Mouse (Mus musculus) urinary bladder, postnatal 36 days (tissue): Measurements from ENCODE around the gene Prr19.

Source experiments
- DNase-seq, 2 experiments: peaks; one replicate each; pipeline ENCODE4 v3.0.0; 2022; ENCODE audit warnings: low spot score in 2 of 2, mixed read lengths in 1 of 2

The Prr19 gene

GRCm38 (mm10) chr7:25292107-25292506, 9.1 kb upstream of the Prr19 start:
- DNase-seq, result no peak

DNA sequence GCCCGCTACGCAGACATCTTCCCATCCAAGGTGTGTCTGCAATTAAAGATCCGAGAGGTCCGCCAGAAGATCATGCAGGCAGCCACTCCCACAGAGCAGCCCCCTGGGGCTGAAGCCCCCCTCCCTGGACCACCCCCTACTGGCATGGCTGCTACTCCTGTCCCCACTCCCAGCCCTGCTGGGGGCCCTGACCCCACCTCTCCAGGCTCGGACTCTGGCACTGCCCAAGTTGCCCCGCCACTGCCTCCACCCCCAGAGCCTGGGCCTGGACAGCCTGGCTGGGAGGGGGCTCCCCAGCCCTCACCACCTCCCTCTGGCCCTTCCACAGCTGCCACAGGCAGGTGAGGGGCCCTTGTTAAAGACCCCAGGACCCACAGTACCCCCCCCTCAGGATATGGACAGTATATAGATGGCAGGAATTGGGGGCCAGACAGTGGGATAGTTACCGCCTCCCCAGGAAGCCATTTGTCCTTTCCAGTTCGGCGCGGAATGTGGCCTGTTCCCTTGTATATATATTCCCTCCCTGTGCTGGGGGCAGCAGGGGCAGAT, 7.9 kb upstream of the Prr19 start:
- DNase-seq, result no peak

- no peak for DNase-seq
Measured at GRCm38 (mm10) chr7:25294495-25294894, 6.7 kb upstream of the Prr19 start.

DNA sequence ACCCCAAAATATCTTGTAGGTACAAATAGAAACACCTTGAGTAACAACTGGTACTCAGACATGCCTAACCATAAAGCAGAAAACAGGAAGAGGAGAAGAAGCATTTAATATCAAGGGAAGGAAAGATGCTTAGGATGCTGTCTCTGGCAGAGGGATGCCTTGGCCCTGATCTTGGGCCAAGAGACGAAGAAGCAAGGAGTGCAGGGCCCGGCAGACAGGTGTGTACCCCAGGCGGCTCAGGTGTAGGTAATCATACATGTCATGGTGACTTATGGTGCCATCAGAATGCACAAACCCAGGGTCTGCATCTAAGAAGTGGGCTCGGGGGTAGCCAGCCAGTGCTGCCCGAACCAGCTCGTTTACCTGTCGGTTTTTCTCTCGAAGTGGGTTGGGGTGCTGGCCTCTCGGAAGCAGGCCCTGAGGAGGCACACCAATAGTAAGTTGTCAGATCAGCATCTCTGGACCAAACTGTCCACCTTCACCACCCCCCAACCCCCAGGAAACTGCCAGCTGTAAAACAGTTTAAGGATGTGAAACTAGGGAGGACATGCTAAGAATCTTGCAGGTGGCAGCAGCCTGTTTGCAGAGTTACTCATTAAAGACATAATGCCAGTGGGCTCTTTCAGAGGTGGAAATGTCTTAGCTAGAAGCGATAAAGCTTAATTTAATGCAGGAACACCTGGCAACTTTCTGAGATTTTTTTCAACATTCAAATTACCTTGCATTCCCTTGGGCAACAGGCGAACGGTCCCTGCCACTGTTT, 6.1 kb upstream of the Prr19 start:
- no peak for DNase-seq

GRCm38 (mm10) chr7:25296945-25297453, 4.2 kb upstream of the Prr19 start:
- no peak for DNase-seq

DNA sequence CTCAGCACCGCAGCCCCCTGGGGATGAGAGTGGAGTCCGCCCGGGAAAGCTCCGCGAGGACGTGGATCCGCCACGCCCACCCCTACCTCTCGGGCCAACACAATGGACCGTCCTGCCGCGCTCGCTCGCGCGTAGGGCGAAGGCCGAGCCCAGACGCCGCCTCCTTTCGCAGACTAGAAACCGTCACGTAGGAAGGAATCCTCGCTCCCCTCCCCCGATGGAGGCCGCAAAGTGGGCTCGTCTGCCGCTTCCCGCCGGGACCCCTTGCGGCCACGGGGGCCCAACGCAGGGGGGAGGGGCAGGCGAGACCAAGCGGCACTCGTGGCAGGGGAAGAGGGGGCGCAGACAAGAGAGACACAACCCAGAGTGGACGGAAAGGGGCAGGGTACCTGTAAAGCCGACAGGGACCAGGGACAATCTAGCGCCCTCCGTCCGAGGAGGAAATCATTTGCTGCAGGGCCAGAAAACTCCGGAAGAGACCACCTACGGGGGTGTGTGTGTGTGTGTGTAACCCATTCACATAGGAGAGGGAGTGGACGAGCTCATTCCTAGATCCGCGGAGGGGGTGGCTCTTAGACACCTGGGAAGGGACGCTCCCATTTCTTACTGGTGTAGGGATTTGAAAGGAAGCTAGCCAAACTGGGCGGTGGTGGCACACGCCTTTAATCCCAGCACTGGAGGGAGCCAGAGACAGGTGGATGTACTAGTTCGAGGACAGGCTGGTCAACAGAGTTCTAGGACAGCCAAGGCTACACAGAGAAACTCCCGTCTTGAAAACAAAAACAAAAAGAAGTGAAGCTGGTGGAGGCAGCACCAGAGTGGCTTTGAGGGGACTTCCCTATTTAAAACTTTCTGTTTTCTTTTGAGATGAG, 3.5 kb upstream of the Prr19 start, which contains the start of gene Pafah1b3:
Pafah1b3 (minus strand) TSS at position 533 of the 872 bp plus-strand sequence.
- DNase-seq, result peak; percentile 68 to 81

DNA sequence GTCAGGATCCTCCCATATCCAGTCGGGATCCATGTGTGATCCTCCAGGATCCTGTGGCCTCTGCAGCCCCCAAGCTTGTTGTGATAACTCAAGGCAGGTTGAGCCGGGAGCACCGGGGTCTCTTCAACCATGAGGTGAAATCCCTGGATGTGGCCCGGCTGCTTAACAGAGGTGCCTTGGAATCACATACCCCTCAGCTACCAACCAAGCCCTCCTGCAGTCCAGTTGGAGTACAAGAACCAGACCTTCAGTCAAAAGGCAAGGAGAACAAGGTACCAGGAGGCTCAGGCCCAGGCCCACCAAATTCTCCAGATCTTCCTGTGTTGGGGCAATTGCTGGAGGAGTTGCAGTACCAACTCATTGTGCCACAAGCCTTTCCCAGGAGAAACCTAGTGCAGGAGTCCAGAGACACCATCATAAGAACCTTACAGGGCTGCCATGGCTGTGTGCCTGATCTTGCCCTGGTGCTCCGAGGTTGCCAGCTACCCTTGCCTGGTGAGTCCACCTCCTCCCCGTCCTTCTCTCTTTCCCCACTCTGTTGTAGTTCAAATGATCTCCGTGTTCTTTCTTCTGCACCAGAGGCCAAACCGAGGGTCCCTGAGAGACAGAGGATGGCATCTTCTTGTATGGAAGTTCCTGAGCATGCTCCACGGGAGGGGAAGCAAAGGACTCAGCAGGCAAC, 1.9 kb downstream of the Prr19 start:
- DNase-seq, result no peak

- no peak for DNase-seq
Measured at GRCm38 (mm10) chr7:25303685-25304006, 2.4 kb downstream of the Prr19 start.

GRCm38 (mm10) chr7:25305481-25305880, 4.3 kb downstream of the Prr19 start:
- no peak for DNase-seq

DNA sequence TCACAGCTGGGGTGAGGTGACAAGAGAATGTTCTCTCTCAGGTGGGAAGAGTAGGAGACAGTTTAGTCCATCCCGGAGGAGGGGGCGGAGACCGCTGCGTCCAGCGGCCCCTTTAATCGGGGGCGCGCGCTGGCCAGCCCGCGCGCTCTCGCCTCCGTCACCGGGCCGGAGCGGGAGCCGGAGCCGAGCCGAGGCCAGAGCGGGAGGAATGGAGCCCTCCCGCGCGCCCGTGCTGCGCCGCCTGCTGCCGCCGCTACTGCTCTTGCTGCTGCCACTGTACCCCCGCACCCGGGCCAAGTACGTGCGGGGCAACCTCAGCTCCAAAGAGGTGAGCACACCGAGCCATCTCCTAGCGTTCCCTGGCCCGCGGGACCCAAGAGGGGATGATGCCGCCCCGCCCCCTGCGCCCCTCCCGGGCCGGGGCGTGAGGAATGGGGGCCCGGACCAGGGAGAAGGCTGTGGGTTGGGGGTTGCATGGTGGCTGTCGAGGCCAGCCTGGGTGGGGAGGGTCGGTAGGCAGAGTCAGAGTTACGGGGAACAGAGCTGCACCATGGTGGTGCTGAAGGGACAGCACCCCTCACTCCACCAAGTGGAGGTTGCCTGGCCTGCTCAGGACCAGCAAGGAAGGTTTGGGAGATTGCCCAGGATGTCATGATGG, 4.9 kb downstream of the Prr19 start, which contains the start of gene Tmem145:
Tmem145 (plus strand) TSS at position 151 of the 658 bp plus-strand sequence.
- no peak for DNase-seq

DNA sequence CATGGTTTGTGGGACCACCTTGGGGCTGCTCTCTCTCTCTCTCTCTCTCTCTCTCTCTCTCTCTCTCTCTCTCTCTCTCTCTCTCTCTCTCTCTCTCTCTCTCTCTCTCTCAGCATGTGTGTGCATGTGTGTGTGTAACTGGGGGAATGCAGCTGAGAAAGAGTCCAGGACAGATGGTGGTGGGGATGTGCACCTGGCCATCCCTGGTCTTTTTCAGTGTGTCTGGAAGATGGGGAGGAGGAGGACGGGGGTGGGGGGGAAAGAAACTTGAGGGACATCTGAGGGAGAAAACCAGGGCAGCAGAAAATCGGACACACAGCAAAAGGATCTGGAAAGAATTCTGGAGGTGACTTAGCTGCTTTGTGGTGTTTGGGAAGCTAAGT, 5.4 kb downstream of the Prr19 start:
- no peak for DNase-seq

DNA sequence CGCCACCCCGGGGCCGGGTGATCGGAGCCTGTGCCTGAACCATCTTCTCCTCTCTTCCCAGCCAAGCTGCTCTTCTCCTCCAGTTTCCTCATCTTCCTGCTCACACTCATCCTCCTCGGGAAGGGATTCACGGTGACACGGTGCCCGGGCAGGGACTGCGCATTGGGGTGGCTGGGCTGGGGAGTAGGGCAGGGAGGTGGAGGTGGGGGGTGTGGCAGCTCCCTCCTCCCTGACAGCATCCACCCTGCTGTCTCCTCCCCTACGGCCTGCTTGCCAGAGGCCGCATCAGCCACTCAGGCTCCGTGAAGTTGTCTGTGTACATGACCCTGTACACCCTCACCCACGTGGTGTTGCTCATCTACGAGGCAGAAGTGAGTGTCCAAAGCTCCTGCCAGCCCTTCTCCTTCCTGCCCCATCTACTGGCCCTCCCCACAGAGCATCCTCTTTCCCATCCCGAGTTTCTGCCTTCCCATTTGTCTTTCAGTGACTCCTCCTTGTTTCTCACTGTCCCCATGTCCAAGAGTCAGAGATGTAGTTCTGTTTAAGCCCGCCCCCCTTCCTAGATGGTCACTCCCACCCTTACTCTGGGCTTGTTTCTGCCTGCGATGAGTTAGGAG, 7.6 kb downstream of the Prr19 start:
- DNase-seq, result no peak

DNA sequence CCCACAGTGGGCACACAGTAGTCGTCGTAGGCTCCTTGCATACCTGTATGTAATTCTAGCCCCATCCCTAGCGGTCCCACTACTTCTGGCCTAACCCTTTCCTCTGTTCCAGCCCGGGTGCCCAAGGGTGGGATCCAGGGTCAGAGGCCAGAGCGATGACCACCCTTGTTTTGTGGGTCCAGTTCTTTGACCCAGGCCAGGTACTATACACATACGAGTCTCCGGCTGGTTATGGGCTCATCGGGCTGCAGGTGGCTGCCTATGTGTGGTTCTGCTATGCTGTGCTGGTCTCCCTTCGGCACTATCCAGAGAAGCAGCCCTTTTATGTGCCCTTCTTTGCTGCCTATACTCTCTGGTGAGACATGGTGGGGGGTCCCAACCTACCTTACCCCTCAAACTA, 8.2 kb downstream of the Prr19 start:
- no peak for DNase-seq

DNA sequence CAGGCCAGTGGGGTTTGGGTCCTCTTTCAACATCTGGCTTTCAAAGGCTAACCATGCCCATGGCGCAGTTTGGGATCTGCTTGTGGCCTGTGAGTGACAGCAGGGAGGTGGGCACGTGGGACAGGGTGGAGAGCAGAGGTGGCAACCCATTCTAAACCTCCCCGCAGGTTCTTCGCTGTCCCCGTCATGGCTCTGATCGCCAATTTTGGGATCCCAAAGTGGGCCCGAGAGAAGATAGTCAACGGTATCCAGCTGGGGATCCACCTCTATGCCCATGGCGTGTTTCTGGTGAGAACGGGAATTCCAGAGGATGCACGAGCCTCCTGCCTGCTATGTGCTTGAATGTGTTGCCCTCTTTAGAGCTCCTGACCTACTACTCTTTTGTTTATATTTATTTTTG, 10.0 kb downstream of the Prr19 start:
- DNase-seq, result no peak

DNA sequence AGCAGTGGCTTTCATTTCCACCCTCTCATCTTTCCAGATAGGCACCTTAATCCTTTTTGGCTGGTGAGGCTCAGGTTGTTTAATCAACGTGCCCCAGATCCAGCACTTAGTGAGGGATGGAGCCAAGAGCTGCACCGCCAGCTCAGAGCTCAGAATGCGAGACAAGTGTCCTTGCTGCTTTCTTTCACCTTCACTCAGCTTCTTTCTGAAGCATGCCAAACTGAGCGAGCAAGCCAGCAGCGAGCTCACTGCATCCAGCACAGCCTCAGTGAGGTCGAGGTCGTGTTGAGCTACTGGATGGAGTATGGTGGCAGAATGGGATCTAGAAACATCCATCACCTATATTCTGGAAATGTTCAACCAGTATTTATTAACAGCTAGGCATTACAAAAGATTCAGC, 12.1 kb downstream of the Prr19 start:
- DNase-seq, result no peak

DNA sequence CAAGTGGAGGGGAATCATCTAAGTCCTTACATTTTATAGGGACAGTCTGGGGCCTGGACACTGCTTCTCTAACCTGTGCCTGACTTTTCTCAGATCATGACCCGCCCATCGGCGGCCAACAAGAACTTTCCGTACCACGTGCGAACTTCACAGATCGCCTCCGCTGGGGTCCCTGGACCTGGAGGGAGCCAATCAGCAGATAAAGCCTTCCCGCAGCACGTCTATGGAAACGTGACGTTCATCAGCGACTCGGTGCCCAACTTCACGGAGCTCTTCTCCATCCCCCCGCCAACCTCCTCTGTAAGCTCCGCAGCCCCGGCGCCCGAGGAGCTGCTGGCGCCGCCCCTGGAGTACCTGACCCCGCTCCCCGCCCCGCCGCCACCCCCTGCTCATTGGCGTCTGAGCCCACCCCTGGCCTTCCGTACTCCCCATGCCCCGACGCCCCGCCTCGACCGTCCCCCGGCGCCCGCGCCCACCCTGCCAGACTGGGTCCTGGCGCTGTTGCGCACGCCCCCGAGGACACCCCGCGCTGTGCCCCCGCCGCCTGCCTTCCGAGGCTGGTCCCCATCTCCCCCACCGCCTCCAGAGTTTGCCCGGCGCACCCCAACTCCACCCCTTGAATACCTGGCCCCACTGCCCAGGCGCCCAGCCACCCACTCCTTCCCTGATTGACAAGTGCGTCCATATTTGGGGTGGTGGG, 13.5 kb downstream of the Prr19 start:
- no peak for DNase-seq

DNA sequence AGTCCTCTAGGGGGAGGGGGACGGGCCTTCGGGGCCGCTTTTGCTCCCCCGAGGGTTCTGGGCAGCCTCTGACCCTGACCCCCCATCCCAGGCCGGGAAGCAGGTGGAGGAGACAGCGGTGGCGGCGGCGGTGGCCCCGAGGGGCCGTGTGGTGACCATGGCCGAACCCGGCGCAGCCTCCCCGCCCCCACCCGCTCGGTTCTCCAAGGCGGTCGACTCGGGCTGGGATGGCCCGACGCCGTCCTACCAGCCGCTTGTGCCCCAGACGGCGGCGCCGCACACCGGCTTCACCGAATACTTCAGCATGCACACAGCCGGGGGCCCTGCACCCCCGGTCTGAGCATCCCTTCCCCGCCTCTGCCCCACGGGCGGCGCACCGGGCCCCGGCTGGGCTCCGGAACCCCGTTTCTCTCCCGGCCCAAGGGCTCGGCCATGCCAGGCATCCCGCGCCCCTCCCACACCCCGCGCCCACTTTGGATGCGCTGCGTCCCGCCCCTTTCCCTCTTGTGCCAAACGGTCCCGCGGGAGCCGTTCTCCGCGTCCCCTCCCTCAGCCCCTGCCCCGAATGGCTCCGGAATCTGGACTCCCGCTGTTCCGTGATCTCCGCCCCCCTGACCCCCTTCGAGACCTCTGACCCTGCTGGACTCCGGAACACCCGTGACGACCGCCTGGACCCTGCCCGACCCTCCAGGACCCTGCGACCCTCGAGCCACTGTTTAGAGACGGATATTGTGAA, 14.3 kb downstream of the Prr19 start:
- DNase-seq, result no peak

DNA sequence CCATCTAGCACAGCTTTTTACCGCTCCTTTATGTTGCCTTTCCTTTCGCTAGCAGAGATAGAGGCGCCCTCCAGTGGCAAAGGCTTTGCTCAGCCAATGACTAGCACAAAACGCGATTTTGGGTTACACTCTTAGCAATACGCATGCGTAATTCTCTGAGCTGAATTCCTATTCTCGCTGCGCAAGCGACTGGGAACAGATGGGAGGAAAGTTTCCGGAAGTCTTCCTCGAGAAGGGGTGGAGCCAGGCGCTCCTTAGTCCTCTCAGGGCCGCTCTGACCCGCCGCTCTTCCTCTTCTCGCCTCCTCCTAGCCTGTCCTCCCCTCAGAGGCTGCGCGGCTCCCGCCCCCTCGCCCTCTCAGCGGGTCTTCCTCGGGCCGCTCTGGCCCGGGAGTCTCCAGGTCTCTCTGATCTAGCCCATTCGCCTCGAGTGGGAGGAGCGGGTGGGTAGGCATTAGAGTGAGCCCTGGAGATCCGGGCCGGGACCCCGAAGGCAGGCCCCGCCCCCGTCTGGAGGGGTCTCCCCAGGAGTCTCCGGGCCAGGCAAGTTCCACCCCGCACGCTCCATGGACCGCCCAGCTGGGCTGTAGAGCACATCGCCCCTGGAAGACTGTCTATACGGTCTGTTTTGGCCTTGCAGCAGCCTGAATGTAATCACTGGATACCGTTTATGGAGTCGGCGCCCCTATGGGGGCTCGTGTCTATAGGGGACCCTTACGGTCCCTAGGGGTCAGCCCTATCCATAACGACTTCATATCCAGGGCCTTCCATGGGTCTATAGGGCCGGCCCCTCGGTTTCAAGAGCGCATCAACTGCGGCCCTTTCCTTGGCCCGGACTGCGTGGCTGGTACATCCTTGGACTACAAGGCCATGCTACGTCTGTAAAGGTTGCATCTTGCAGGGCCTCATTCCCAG, 15.6 kb downstream of the Prr19 start, which contains the start of gene Megf8:
Megf8 (plus strand) TSS at position 633 of the 914 bp plus-strand sequence.
- peak; percentile 92 to 95 for DNase-seq
